ENCODE assay signal across 19 mouse cellular contexts in genomic region chr3:33334056-33334455, GRCm38 (mm10).
DNase-seq lines count a peak whose midpoint lies in the region.
"Had no signal": no experiment of that assay in that cellular context is flagged by ENCODE, and none has a peak within 500 bp of the region (broad histone marks: within the 10 kb centered on the region; RNA-seq: fewer than 3 reads in every experiment).

No protein-coding gene starts in this region.

- intact Hi-C loops in left cerebral cortex, postnatal 10 days (cut with DNase I) = no loop called here

- peak; percentile 35 to 41 for DNase-seq in left cerebral cortex, adult 18-20 months (ENCODE audit: low spot score in 2 of 2)
- DNase-seq in left cerebral cortex, postnatal 10 days (ENCODE audit: extremely low spot score in 1 of 2, low spot score in 2 of 2) = no peak
- peak; percentile 31 for DNase-seq in right cerebral cortex, postnatal 25 days
- DNase-seq in right cerebral cortex, postnatal 10 days (ENCODE audit: low spot score in 2 of 2) = no peak
- peak; percentile 50 for DNase-seq in layer of hippocampus, adult 9-11 months
- no peak for DNase-seq in thymus, postnatal 4 days
- DNase-seq: adrenal gland, adult 8-10 months; B cell, adult 2 months; cerebellum, adult 8-10 months; cerebellum, postnatal 25 days; forebrain, postnatal 0 days; gastrocnemius, adult 2 months; gastrocnemius, postnatal 36 days; heart, adult 2 months; heart, postnatal 10 days; kidney, adult 9 months; kidney, postnatal 10 days; liver, postnatal 0 days; lung, postnatal 36 days had no signal

Comparison
In these comparisons a context has a peak if more than half of its experiments do, and no peak if none do; other contexts are left out.
1. DNase-seq: peak in left cerebral cortex, adult 18-20 months (2 of 2), right cerebral cortex, postnatal 25 days (single experiment) and layer of hippocampus, adult 9-11 months (single experiment); none in left cerebral cortex, postnatal 10 days (0 of 2), right cerebral cortex, postnatal 10 days (0 of 2) and thymus, postnatal 4 days (single experiment).